Mouse (Mus musculus) kidney, postnatal 4 days (tissue): ENCODE measurements around the gene Vmn2r112.
"Not testable (repeated sequence)": the region's sequence is repeated elsewhere in the genome, so short reads cannot be mapped to it uniquely, and the experiment has no call there.

Source experiments
- DNase-seq, 2 experiments: peaks; one replicate each; pipeline ENCODE4 v3.0.0; 2021; ENCODE audit warnings: mixed read lengths in 2 of 2

The Vmn2r112 gene

DNA sequence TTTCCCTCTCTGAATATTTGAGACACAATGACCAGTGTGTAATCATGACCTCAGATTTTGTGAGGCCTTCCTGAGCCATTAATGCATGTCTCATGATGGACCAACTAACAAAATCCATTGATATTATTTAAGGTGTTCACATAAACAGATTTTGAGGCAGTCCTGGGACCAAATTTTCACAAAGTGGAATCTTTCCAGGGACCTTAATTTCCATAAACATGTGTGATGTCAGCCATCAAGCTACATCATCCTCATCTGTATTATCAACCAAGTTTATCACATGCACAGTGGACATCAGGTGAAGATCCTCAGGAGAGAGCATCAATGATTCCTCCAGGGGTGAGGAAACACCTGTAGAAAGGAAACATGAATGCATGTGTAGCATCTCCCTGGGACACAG, at the start of gene Vmn2r112:
Vmn2r112 (plus strand) TSS at position 301 of the 400 bp plus-strand sequence.
- DNase-seq, result not testable (repeated sequence)

DNA sequence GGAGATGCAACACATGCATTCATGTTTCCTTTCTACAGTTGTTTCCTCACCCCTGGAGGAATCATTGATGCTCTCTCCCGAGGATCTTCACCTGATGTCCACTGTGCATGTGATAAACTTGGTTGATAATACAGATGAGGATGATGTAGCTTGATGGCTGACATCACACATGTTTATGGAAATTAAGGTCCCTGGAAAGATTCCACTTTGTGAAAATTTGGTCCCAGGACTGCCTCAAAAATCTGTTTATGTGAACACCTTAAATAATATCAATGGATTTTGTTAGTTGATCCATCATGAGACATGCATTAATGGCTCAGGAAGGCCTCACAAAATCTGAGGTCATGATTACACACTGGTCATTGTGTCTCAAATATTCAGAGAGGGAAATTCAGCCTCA, 27.4 kb upstream of the Vmn2r112 start, which contains the start of gene Vmn2r111:
Vmn2r111 (minus strand) TSS at position 101 of the 400 bp plus-strand sequence.
- not testable (repeated sequence) for DNase-seq

DNA sequence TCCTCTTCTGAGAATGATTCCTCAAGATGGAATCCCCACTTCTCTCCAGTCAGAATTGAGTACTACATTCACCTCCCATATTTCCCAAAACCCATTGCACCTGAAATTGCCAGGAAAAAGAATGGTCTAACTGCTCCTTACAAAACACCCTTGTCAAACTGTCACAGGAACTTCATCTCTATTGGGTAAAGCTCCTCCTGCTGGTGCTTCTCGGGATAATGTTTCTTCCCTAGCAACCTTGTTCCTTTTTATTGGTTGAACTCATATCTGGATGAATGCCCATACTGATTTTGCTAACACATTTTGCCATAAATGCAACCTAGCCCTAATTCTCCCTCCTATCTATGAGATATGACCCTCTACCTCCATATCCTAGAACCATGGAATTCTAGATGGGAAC, 29.9 kb downstream of the Vmn2r112 start:
- no peak for DNase-seq
